Mouse (Mus musculus) limb, embryonic 12.5 days (tissue): ENCODE measurements around the gene Acvr1b. TPM values are rescaled to one million over a fixed set of nuclear protein-coding genes. Genes with fewer than 3 reads are reported as not detected.
A peak's percentile ranks its signal among the peaks of the same experiment; 100 is the strongest.

ENCODE experiments used
- ATAC-seq: fragments of 200-750 bp; cut with Nextera tagmentation; 2 replicates; pipeline ENCODE4 v1.8.0; 2017; ENCODE audit warnings: low read depth, moderate TSS enrichment; ENCODE audit not compliant: insufficient number of reproducible peaks, insufficient read depth, low FRiP score, low TSS enrichment
- H3K27ac ChIP-seq: fragments of 300-500 bp; sonication (generic); 2 replicates; pipeline ENCODE4 v1.5.1; 2016; ENCODE audit warnings: mild to moderate bottlenecking, moderate library complexity
- H3K27me3 ChIP-seq: fragments of 300-500 bp; sonication (generic); 2 replicates; pipeline ENCODE4 v1.6.1; 2016; ENCODE audit warnings: mild to moderate bottlenecking, moderate library complexity
- H3K36me3 ChIP-seq: fragments of 300-500 bp; sonication (generic); 2 replicates; pipeline ENCODE4 v1.6.1; 2016; ENCODE audit warnings: mild to moderate bottlenecking, moderate library complexity
- H3K4me1 ChIP-seq: fragments of 300-500 bp; sonication (generic); replicated peaks from 2 replicates; pipeline ENCODE4 v1.6.1; 2016
- H3K4me2 ChIP-seq: fragments of 300-500 bp; sonication (generic); 2 replicates; pipeline ENCODE4 v1.6.1; 2016; ENCODE audit warnings: mild to moderate bottlenecking, moderate library complexity
- H3K4me3 ChIP-seq: fragments of 300-500 bp; sonication (generic); replicated peaks from 2 replicates; pipeline ENCODE4 v1.5.1; 2016; ENCODE audit warnings: mild to moderate bottlenecking
- H3K9ac ChIP-seq: fragments of 300-500 bp; sonication (generic); replicated peaks from 2 replicates; pipeline ENCODE4 v1.6.1; 2016; ENCODE audit warnings: mild to moderate bottlenecking, moderate library complexity
- H3K9me3 ChIP-seq: fragments of 300-500 bp; sonication (generic); 2 replicates; pipeline ENCODE4 v1.6.1; 2016; ENCODE audit warnings: mild to moderate bottlenecking, moderate library complexity
- WGBS: fragments of 180-500 bp; shearing (Covaris S2); methylation state at CpG from one replicate; pipeline ENCODE4 v1.1.7; 2016; 5-methylcytosine and 5-hydroxymethylcytosine counted together
- polyA plus RNA-seq: library from polyadenylated mRNA; unstranded; fragments of >200 nt; fragmentation: Nextera tagmentation; extraction: Ambion mirVana; gene quantifications from 2 replicates; pipeline ENCODE4 v1.2.1, GENCODE M21; 2016

Acvr1b gene
- polyA plus RNA-seq, 1 experiment from 2014 or later: 8.2 TPM

- Histone ChIP-seq H3K27me3 (no peaks in the 10 kb centered on the region), H3K27ac (0 out of 2 replicates have a peak overlapping the region, but pooled peaks have one; percentile 41), H3K4me3 (no peak overlapping the region), H3K9me3 (no peaks in the 10 kb centered on the region), H3K36me3 (peaks cover 40% of the 10 kb centered on the region), H3K4me1 (peaks cover 13% of the 10 kb centered on the region), H3K9ac (no peak overlapping the region), H3K4me2 (no peak overlapping the region)
- ATAC-seq: no peak
- WGBS: 85% methylated on average over 5 of the region's 5 CpGs
These were observed 16.9 kb downstream of the Acvr1b start for GRCm38 (mm10) chr15:101190762-101191150.

GRCm38 (mm10) chr15:101191459-101192259 is 17.8 kb downstream of the Acvr1b start:
- no peaks in the 10 kb centered on the region for H3K9me3 ChIP-seq
- H3K4me1 ChIP-seq: peaks cover 13% of the 10 kb centered on the region
- H3K4me3 ChIP-seq: no peak overlapping the region
- 44% methylated on average over 13 of the region's 13 CpGs for WGBS
- 0 out of 2 replicates have a peak overlapping the region, but pooled peaks have one; percentile 41 for H3K27ac ChIP-seq
- H3K36me3 ChIP-seq: peaks cover 42% of the 10 kb centered on the region
- H3K9ac ChIP-seq: no peak overlapping the region
- H3K27me3 ChIP-seq: no peaks in the 10 kb centered on the region
- H3K4me2 ChIP-seq: no peak overlapping the region
- ATAC-seq: no peak

GRCm38 (mm10) chr15:101192260-101192640 is 18.4 kb downstream of the Acvr1b start:
- WGBS: 59% methylated on average over 7 of the region's 7 CpGs
- H3K4me3 ChIP-seq: no peak overlapping the region
- no peak overlapping the region for H3K27ac ChIP-seq
- peaks cover 13% of the 10 kb centered on the region for H3K4me1 ChIP-seq
- no peak for ATAC-seq
- H3K36me3 ChIP-seq: peaks cover 44% of the 10 kb centered on the region
- H3K4me2 ChIP-seq: no peak overlapping the region
- H3K9me3 ChIP-seq: no peaks in the 10 kb centered on the region
- no peaks in the 10 kb centered on the region for H3K27me3 ChIP-seq
- no peak overlapping the region for H3K9ac ChIP-seq

GRCm38 (mm10) chr15:101192651-101193050 is 18.8 kb downstream of the Acvr1b start:
- Histone ChIP-seq H3K4me3 (no peak overlapping the region), H3K4me1 (peaks cover 13% of the 10 kb centered on the region), H3K4me2 (no peak overlapping the region), H3K9me3 (no peaks in the 10 kb centered on the region), H3K27me3 (no peaks in the 10 kb centered on the region), H3K9ac (no peak overlapping the region), H3K36me3 (peaks cover 45% of the 10 kb centered on the region), H3K27ac (no peak overlapping the region)
- no peak for ATAC-seq
- 90% methylated on average over 7 of the region's 7 CpGs for WGBS

GRCm38 (mm10) chr15:101193971-101194370 is 20.1 kb downstream of the Acvr1b start:
- H3K9me3 ChIP-seq: no peaks in the 10 kb centered on the region
- peaks cover 13% of the 10 kb centered on the region for H3K4me1 ChIP-seq
- no peak overlapping the region for H3K27ac ChIP-seq
- peaks cover 53% of the 10 kb centered on the region for H3K36me3 ChIP-seq
- no peak overlapping the region for H3K4me3 ChIP-seq
- no peak overlapping the region for H3K4me2 ChIP-seq
- WGBS: 90% methylated on average over 6 of the region's 6 CpGs
- H3K27me3 ChIP-seq: no peaks in the 10 kb centered on the region
- no peak overlapping the region for H3K9ac ChIP-seq
- no peak for ATAC-seq

GRCm38 (mm10) chr15:101194951-101195823 is 21.3 kb downstream of the Acvr1b start:
- H3K27ac ChIP-seq: no peak overlapping the region
- WGBS: 91% methylated on average over 16 of the region's 16 CpGs
- no peak overlapping the region for H3K4me3 ChIP-seq
- H3K4me1 ChIP-seq: peaks cover 10% of the 10 kb centered on the region
- no peak overlapping the region for H3K9ac ChIP-seq
- no peaks in the 10 kb centered on the region for H3K27me3 ChIP-seq
- peaks cover 65% of the 10 kb centered on the region for H3K36me3 ChIP-seq
- H3K9me3 ChIP-seq: no peaks in the 10 kb centered on the region
- no peak for ATAC-seq
- H3K4me2 ChIP-seq: no peak overlapping the region

GRCm38 (mm10) chr15:101196079-101196795 is 22.4 kb downstream of the Acvr1b start:
- no peaks in the 10 kb centered on the region for H3K27me3 ChIP-seq
- ATAC-seq: no peak
- 95% methylated on average over 8 of the region's 8 CpGs for WGBS
- H3K4me3 ChIP-seq: no peak overlapping the region
- H3K9me3 ChIP-seq: peaks cover 8% of the 10 kb centered on the region
- H3K27ac ChIP-seq: no peak overlapping the region
- H3K4me2 ChIP-seq: no peak overlapping the region
- H3K9ac ChIP-seq: no peak overlapping the region
- peaks cover 8% of the 10 kb centered on the region for H3K4me1 ChIP-seq
- H3K36me3 ChIP-seq: peaks cover 75% of the 10 kb centered on the region

GRCm38 (mm10) chr15:101196961-101197360 is 23.1 kb downstream of the Acvr1b start:
- H3K4me3 ChIP-seq: no peak overlapping the region
- peaks cover under 1% of the 10 kb centered on the region; the same call in 1 of the 2 replicates for H3K4me1 ChIP-seq
- peaks cover 83% of the 10 kb centered on the region for H3K36me3 ChIP-seq
- peaks cover 8% of the 10 kb centered on the region for H3K9me3 ChIP-seq
- no peaks in the 10 kb centered on the region for H3K27me3 ChIP-seq
- no peak overlapping the region for H3K9ac ChIP-seq
- ATAC-seq: no peak
- no peak overlapping the region for H3K4me2 ChIP-seq
- H3K27ac ChIP-seq: no peak overlapping the region

- WGBS: 86% methylated on average over 15 of the region's 15 CpGs
- Histone ChIP-seq H3K27me3 (no peaks in the 10 kb centered on the region), H3K4me2 (no peak overlapping the region), H3K9me3 (peaks cover 8% of the 10 kb centered on the region), H3K9ac (no peak overlapping the region), H3K4me3 (no peak overlapping the region), H3K36me3 (peaks cover 89% of the 10 kb centered on the region), H3K4me1 (no peaks in the 10 kb centered on the region), H3K27ac (no peak overlapping the region)
- no peak for ATAC-seq
These were observed 23.8 kb downstream of the Acvr1b start for GRCm38 (mm10) chr15:101197497-101198179.

GRCm38 (mm10) chr15:101198218-101198617 is 24.4 kb downstream of the Acvr1b start:
- no peak overlapping the region for H3K4me2 ChIP-seq
- H3K36me3 ChIP-seq: peaks cover 95% of the 10 kb centered on the region
- H3K4me1 ChIP-seq: no peaks in the 10 kb centered on the region
- H3K27ac ChIP-seq: no peak overlapping the region
- WGBS: 32% methylated on average over 3 of the region's 3 CpGs
- H3K9me3 ChIP-seq: peaks cover 8% of the 10 kb centered on the region
- H3K9ac ChIP-seq: no peak overlapping the region
- H3K4me3 ChIP-seq: no peak overlapping the region
- no peaks in the 10 kb centered on the region for H3K27me3 ChIP-seq
- no peak for ATAC-seq
